Mouse (Mus musculus): Measurements from ENCODE around the gene Gm10073.
A peak's percentile ranks its signal among the peaks of the same experiment; 100 is the strongest.
"Not testable (repeated sequence)": the region's sequence is repeated elsewhere in the genome, so short reads cannot be mapped to it uniquely, and the experiment has no call there.

The Gm10073 gene

GRCm38 (mm10) chr8:106597067-106597466, 23.8 kb upstream of the Gm10073 start:
- DNase-seq (ENCODE audit: low spot score) = no peak

- DNase-seq (ENCODE audit: low spot score) = not testable (repeated sequence)
Measured at GRCm38 (mm10) chr8:106595623-106596022, 22.4 kb upstream of the Gm10073 start.

- no peak for DNase-seq (ENCODE audit: low spot score)
Measured at GRCm38 (mm10) chr8:106592458-106592857, 19.2 kb upstream of the Gm10073 start.

GRCm38 (mm10) chr8:106588443-106589431, 15.5 kb upstream of the Gm10073 start:
- DNase-seq (ENCODE audit: low spot score) = no peak

- DNase-seq (ENCODE audit: low spot score) = no peak
Measured at GRCm38 (mm10) chr8:106586896-106587295, 13.6 kb upstream of the Gm10073 start.

- no peak for DNase-seq (ENCODE audit: low spot score)
Measured at GRCm38 (mm10) chr8:106585671-106586037, 12.4 kb upstream of the Gm10073 start.

GRCm38 (mm10) chr8:106584942-106585670, 11.8 kb upstream of the Gm10073 start:
- DNase-seq (ENCODE audit: low spot score) = no peak

GRCm38 (mm10) chr8:106581344-106582088, 8.3 kb upstream of the Gm10073 start:
- no peak for DNase-seq (ENCODE audit: low spot score)

GRCm38 (mm10) chr8:106579510-106579909, 6.2 kb upstream of the Gm10073 start:
- DNase-seq (ENCODE audit: low spot score) = no peak

GRCm38 (mm10) chr8:106576849-106577555, 3.7 kb upstream of the Gm10073 start:
- no peak for DNase-seq (ENCODE audit: low spot score)

GRCm38 (mm10) chr8:106574283-106574682, 1.0 kb upstream of the Gm10073 start:
- DNase-seq (ENCODE audit: low spot score) = no peak

- not testable (repeated sequence) for DNase-seq (ENCODE audit: low spot score)
Measured at GRCm38 (mm10) chr8:106572175-106572574, 1.1 kb downstream of the Gm10073 start.

GRCm38 (mm10) chr8:106571551-106572172, 1.6 kb downstream of the Gm10073 start:
- DNase-seq (ENCODE audit: low spot score) = no peak

- DNase-seq (ENCODE audit: low spot score) = no peak
Measured at GRCm38 (mm10) chr8:106570386-106570785, 2.9 kb downstream of the Gm10073 start.

- no peak for DNase-seq (ENCODE audit: low spot score)
Measured at GRCm38 (mm10) chr8:106569006-106569405, 4.3 kb downstream of the Gm10073 start.

- no peak for DNase-seq (ENCODE audit: low spot score)
Measured at GRCm38 (mm10) chr8:106563691-106564182, 9.5 kb downstream of the Gm10073 start.

- DNase-seq (ENCODE audit: low spot score) = peak; percentile 60
Measured at GRCm38 (mm10) chr8:106561097-106561865, 12.0 kb downstream of the Gm10073 start.

- DNase-seq (ENCODE audit: low spot score) = no peak
Measured at GRCm38 (mm10) chr8:106559844-106560243, 13.4 kb downstream of the Gm10073 start.

- DNase-seq (ENCODE audit: low spot score) = no peak
Measured at GRCm38 (mm10) chr8:106556068-106556645, 17.1 kb downstream of the Gm10073 start.

GRCm38 (mm10) chr8:106554011-106554410, 19.2 kb downstream of the Gm10073 start:
- DNase-seq (ENCODE audit: low spot score) = no peak

Measured in ovary, adult 18-20 months (tissue).